ENCODE assay signal across 8 mouse cellular contexts in the genomic region with DNA sequence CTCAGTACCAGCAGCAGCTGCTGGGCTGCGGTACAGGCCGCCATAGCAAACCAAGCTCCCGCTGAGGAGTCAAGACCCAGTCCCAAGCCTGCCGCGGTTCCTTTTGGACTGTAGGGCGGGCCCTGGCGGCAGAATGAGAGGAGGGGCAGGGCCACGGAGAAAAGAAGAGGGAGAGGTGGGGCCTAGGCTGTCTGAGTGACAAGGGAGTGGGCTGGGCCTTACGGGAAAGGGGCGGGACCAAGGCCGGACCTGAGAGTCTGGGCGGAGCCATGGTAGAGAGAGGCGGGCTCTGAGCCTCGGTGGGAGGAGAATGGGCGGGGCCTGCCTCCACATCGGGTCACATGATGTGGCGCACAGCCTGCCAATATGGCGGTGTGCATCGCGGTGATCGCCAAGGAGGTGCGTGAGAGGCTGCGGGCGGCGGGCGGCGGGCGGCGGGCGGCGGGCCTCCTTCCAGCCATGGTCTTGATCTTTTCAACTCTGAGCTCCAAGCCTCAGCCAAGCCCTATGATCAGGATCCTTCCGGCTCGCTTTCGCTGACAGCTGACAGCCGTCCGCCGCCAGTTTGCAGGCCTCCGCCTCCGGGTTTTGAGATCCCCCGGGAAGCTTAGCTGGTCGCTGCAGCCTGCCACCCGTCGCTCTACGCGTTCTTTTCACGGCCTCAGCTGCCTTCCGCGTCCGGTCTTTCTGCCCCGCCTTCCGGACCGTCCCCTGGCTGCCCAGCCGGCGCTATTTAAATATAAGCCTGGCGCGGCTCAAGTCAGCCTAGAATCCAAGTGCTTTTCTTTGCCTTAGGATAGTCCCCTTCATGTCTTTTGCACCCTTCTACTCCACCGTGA. TPM values are rescaled to one million over a fixed set of nuclear protein-coding genes. Genes with fewer than 3 reads are reported as not detected.
DNase-seq lines count a peak whose midpoint lies in the region; ATAC-seq and TF ChIP-seq lines count a peak whose summit lies in the region.

A gene (minus strand): TSS at position 169 of the 839 bp plus-strand sequence.
A gene (plus strand): TSS at position 346 of the 839 bp plus-strand sequence.

- WGBS in forebrain, embryonic 12.5 days: under 1% methylated on average over 57 of the region's 57 CpGs
- WGBS in heart, postnatal 0 days: under 1% methylated on average over 52 of the region's 57 CpGs
- under 1% methylated on average over 57 of the region's 57 CpGs for WGBS in liver, embryonic 16.5 days (ENCODE audit: insufficient replicate concordance)
- WGBS in neural tube, embryonic 13.5 days: under 1% methylated on average over 57 of the region's 57 CpGs

- peak within 1 kb of the TSS; percentile 71 for H3K27ac ChIP-seq in forebrain, embryonic 12.5 days
- H3K27ac ChIP-seq in heart, postnatal 0 days (ENCODE audit: low read depth): peak within 1 kb of the TSS; percentile 85
- H3K27ac ChIP-seq in liver, embryonic 16.5 days (ENCODE audit: low read length): peak within 1 kb of the TSS; percentile 75
- H3K27ac ChIP-seq in neural tube, embryonic 13.5 days (replicated peaks): peak within 1 kb of the TSS; percentile 89
- peak within 1 kb of the TSS; percentile 67 for H3K27ac ChIP-seq in testis, adult 2 months (ENCODE audit: control insufficient read depth, insufficient read depth, low read depth, low read length)

- TF ChIP-seq POLR2A in testis, adult 2 months (IDR thresholded peaks at IDR 0.05; ENCODE audit: control insufficient read depth, low read depth, low read length): peak; percentile 82; the same call in 1 of the 2 replicates

- peak; percentile 99 for ATAC-seq in forebrain, embryonic 12.5 days (ENCODE audit: low FRiP score)
- ATAC-seq in heart, postnatal 0 days (ENCODE audit: insufficient read depth, low read depth): peak; percentile 99
- ATAC-seq in liver, embryonic 16.5 days (ENCODE audit: low read depth): peak; percentile 95
- peak; percentile 97 for ATAC-seq in neural tube, embryonic 13.5 days (ENCODE audit: low read depth)

- 0 out of 2 replicates have a peak, but pooled peaks have one; percentile 1 for TF ChIP-seq CTCF in E14TG2a.4 (conservative IDR thresholded peaks at IDR 0.05; ENCODE audit: low read length)
- TF ChIP-seq CTCF in heart, postnatal 0 days (IDR thresholded peaks at IDR 0.05; ENCODE audit: low read depth): peak; percentile 56
- TF ChIP-seq CTCF in testis, adult 2 months (IDR thresholded peaks at IDR 0.05; ENCODE audit: control insufficient read depth, insufficient read depth, insufficient replicate concordance, low read depth, low read length): no peak

- H3K4me3 ChIP-seq in E14TG2a.4 (replicated peaks; ENCODE audit: low read length): peak within 1 kb of the TSS; percentile 87
- peak within 1 kb of the TSS; percentile 71 for H3K4me3 ChIP-seq in forebrain, embryonic 12.5 days (replicated peaks)
- H3K4me3 ChIP-seq in heart, postnatal 0 days (ENCODE audit: low read depth, low read length): peak within 1 kb of the TSS; percentile 70
- peak within 1 kb of the TSS; percentile 72 for H3K4me3 ChIP-seq in liver, embryonic 16.5 days (ENCODE audit: low read depth, low read length)
- H3K4me3 ChIP-seq in neural tube, embryonic 13.5 days: peak within 1 kb of the TSS; percentile 75
- H3K4me3 ChIP-seq in testis, adult 2 months (ENCODE audit: control insufficient read depth, low read depth, low read length): peak within 1 kb of the TSS; percentile 96

- peak within 1 kb of the TSS; percentile 91 for H3K4me2 ChIP-seq in forebrain, embryonic 12.5 days
- peak within 1 kb of the TSS; percentile 93 for H3K4me2 ChIP-seq in heart, postnatal 0 days (ENCODE audit: low read depth, low read length)
- H3K4me2 ChIP-seq in liver, embryonic 16.5 days (ENCODE audit: low read depth, low read length): peak within 1 kb of the TSS; percentile 99
- peak within 1 kb of the TSS; percentile 94 for H3K4me2 ChIP-seq in neural tube, embryonic 13.5 days

- peak within 1 kb of the TSS; percentile 73 for H3K9ac ChIP-seq in forebrain, embryonic 12.5 days
- peak within 1 kb of the TSS; percentile 69 for H3K9ac ChIP-seq in heart, postnatal 0 days (replicated peaks; ENCODE audit: low read depth, low read length)
- H3K9ac ChIP-seq in liver, embryonic 16.5 days (ENCODE audit: low read depth, low read length): peak within 1 kb of the TSS; percentile 81
- H3K9ac ChIP-seq in neural tube, embryonic 13.5 days: peak within 1 kb of the TSS; percentile 81

- no peak for TF ChIP-seq EP300 in heart, postnatal 0 days (IDR thresholded peaks at IDR 0.05; ENCODE audit: low read depth)

- H3K27me3 ChIP-seq in E14TG2a.4 (ENCODE audit: insufficient read depth, low read length): no peaks in the 10 kb centered on the region
- no peaks in the 10 kb centered on the region for H3K27me3 ChIP-seq in forebrain, embryonic 12.5 days
- H3K27me3 ChIP-seq in heart, postnatal 0 days (ENCODE audit: control insufficient read depth, insufficient read depth, low read length): no peaks in the 10 kb centered on the region
- H3K27me3 ChIP-seq in liver, embryonic 16.5 days (ENCODE audit: control insufficient read depth, insufficient read depth, low read depth, low read length): no peaks in the 10 kb centered on the region
- no peaks in the 10 kb centered on the region for H3K27me3 ChIP-seq in neural tube, embryonic 13.5 days
- no peaks in the 10 kb centered on the region for H3K27me3 ChIP-seq in testis, adult 2 months (ENCODE audit: control insufficient read depth, insufficient read depth, low read length)

- H3K9me3 ChIP-seq in E14TG2a.4 (ENCODE audit: low read length): no peaks in the 10 kb centered on the region
- H3K9me3 ChIP-seq in forebrain, embryonic 12.5 days: no peaks in the 10 kb centered on the region
- no peaks in the 10 kb centered on the region for H3K9me3 ChIP-seq in heart, postnatal 0 days (replicated peaks; ENCODE audit: control insufficient read depth, low read length)
- no peaks in the 10 kb centered on the region for H3K9me3 ChIP-seq in liver, embryonic 16.5 days (replicated peaks; ENCODE audit: control insufficient read depth, low read length)
- H3K9me3 ChIP-seq in neural tube, embryonic 13.5 days: no peaks in the 10 kb centered on the region

- H3K4me1 ChIP-seq in E14TG2a.4 (replicated peaks; ENCODE audit: low read depth, low read length): peaks cover 22% of the 10 kb centered on the region
- peaks cover 21% of the 10 kb centered on the region for H3K4me1 ChIP-seq in forebrain, embryonic 12.5 days
- peaks cover 12% of the 10 kb centered on the region for H3K4me1 ChIP-seq in heart, postnatal 0 days (ENCODE audit: control insufficient read depth, insufficient read depth)
- H3K4me1 ChIP-seq in liver, embryonic 16.5 days (ENCODE audit: control insufficient read depth, low read depth, low read length): peaks cover 19% of the 10 kb centered on the region
- peaks cover 23% of the 10 kb centered on the region for H3K4me1 ChIP-seq in neural tube, embryonic 13.5 days (replicated peaks)
- peaks cover 9% of the 10 kb centered on the region for H3K4me1 ChIP-seq in testis, adult 2 months (ENCODE audit: control insufficient read depth, insufficient read depth, low read length)

- peaks cover 30% of the 10 kb centered on the region for H3K36me3 ChIP-seq in E14TG2a.4 (ENCODE audit: insufficient read depth, low read length)
- peaks cover 3% of the 10 kb centered on the region; the same call in 1 of the 2 replicates for H3K36me3 ChIP-seq in forebrain, embryonic 12.5 days (replicated peaks)
- 0 out of 2 replicates have a peak, but pooled peaks cover 9% of the 10 kb centered on the region for H3K36me3 ChIP-seq in heart, postnatal 0 days (replicated peaks; ENCODE audit: control insufficient read depth, insufficient read depth, low read length)
- H3K36me3 ChIP-seq in liver, embryonic 16.5 days (ENCODE audit: control insufficient read depth, insufficient read depth): no peaks in the 10 kb centered on the region
- H3K36me3 ChIP-seq in neural tube, embryonic 13.5 days: peaks cover 6% of the 10 kb centered on the region; the same call in 1 of the 2 replicates
- H3K36me3 ChIP-seq in testis, adult 2 months (ENCODE audit: control insufficient read depth, insufficient read depth, low read length): no peaks in the 10 kb centered on the region

- peak; percentile 99 for DNase-seq in c-Kit-positive CD71-positive TER-119-positive erythroid progenitor cells, embryonic 14.5 days (ENCODE audit: low spot score)
- DNase-seq in heart, postnatal 0 days (ENCODE audit: low spot score): peak; percentile 99
- peak; percentile 97 to 98 for DNase-seq in kidney, postnatal 4 days

RNA-seq across cellular contexts. Expression of the first gene that starts in this region (rescaled TPM):
- 4.2 and 5.0 TPM in 2 replicates for polyA plus RNA-seq in forebrain, embryonic 12.5 days (2016; fragmentation: Nextera tagmentation; extraction: Ambion mirVana)
- total RNA-seq in heart, postnatal 0 days (2014; rRNA removed; ENCODE audit: low replicate concordance): 11.6 and 16.1 TPM in 2 replicates
- 5.7 and 7.2 TPM in 2 replicates for polyA plus RNA-seq in heart, postnatal 0 days (2015; fragmentation: Nextera tagmentation; extraction: Ambion mirVana)
- polyA plus RNA-seq in liver, embryonic 16.5 days (2015; fragmentation: Nextera tagmentation; extraction: Ambion mirVana): 8.1 and 8.6 TPM in 2 replicates
- 5.5 and 6.5 TPM in 2 replicates for polyA plus RNA-seq in neural tube, embryonic 13.5 days (2015; fragmentation: Nextera tagmentation; extraction: Ambion mirVana)
- 5.9 TPM in 2 replicates for polyA plus RNA-seq in testis, adult 2 months (2012; rRNA removed)

RNA-seq across cellular contexts. Expression of the second gene that starts in this region (rescaled TPM):
- 42.2 and 44.2 TPM in 2 replicates for polyA plus RNA-seq in forebrain, embryonic 12.5 days (2016; fragmentation: Nextera tagmentation; extraction: Ambion mirVana)
- total RNA-seq in heart, postnatal 0 days (2014; rRNA removed; ENCODE audit: low replicate concordance): 3.1 and 5.2 TPM in 2 replicates
- polyA plus RNA-seq in heart, postnatal 0 days (2015; fragmentation: Nextera tagmentation; extraction: Ambion mirVana): 68.8 and 70.9 TPM in 2 replicates
- 21.5 and 22.8 TPM in 2 replicates for polyA plus RNA-seq in liver, embryonic 16.5 days (2015; fragmentation: Nextera tagmentation; extraction: Ambion mirVana)
- 84.7 and 101 TPM in 2 replicates for polyA plus RNA-seq in neural tube, embryonic 13.5 days (2015; fragmentation: Nextera tagmentation; extraction: Ambion mirVana)
- 100 and 102 TPM in 2 replicates for polyA plus RNA-seq in testis, adult 2 months (2012; rRNA removed)

Comparison
In these comparisons a context has a peak if more than half of its experiments do, and no peak if none do; other contexts are left out.
1. Peak in every context shown above with its lines: DNase-seq, ATAC-seq, H3K4me3 ChIP-seq and H3K27ac ChIP-seq.